ENCODE assay signal across 9 mouse cellular contexts in the genomic region with DNA sequence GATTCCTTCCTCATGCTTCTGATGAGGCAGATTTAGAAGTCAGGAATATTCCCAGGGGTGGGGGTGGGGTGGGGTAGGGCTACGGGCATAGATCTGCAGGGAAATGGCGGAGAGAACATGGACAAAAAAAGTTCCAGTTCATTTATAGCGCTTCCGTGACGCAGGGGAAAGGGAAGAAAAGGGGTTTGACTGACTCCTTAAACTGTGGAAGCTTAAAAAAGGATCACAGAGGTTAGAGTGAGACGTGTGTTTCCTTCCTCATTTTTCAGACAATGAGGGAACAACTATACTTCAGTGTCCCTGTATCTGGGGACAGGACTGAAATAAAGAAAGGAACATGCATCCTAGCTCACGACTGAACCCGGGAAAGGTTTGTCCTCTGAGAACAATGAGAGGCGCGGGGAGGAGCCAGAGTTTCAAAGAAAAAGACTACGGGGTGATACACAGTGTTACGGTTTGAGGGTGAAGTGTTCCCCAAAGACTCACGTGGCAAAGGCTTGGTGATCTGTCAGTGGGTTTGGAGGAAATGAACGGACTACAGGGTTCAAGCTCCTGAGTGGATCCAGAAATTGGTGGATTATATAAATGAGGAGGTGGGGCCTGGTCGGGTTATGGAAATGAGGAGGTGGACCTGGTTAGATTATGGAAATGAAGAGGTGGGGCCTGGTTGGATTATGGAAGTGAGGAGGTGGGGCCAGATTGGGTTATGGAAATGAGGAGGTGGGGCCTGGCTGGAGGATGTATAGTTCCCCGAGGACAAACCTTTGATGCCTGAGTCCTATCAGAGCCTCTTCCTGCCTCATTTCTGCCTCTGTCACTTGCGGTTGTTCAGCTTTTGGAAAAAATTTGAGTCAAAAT. TPM values are rescaled to one million over a fixed set of nuclear protein-coding genes. Genes with fewer than 3 reads are reported as not detected.
A peak's percentile ranks its signal among the peaks of the same experiment; 100 is the strongest.
DNase-seq lines count a peak whose midpoint lies in the region; ATAC-seq and TF ChIP-seq lines count a peak whose summit lies in the region.
"Had no signal": no experiment of that assay in that cellular context is flagged by ENCODE, and none has a peak within 500 bp of the region (broad histone marks: within the 10 kb centered on the region; RNA-seq: fewer than 3 reads in every experiment).

No protein-coding gene starts in this region.

- peak; percentile 88 for DNase-seq in heart, adult 11 months
- no peak for DNase-seq in heart, postnatal 14 days
- peak; percentile 6 for DNase-seq in CD4-positive, CD25-positive, alpha-beta regulatory T cell, adult 2 months (ENCODE audit: low read depth, low spot score)
- peak; percentile 47 for DNase-seq in liver, postnatal 0 days
- DNase-seq in left cerebral cortex, adult 18-20 months (ENCODE audit: low spot score in 2 of 2), result no peak
- no peak for DNase-seq in gastrocnemius, adult 18-20 months (ENCODE audit: low spot score)
- DNase-seq in cerebellum, postnatal 10 days, result no peak

- H3K27ac ChIP-seq in forebrain, embryonic 12.5 days, result no peak overlapping the region
- peak overlapping the region; percentile 22; the same call in 1 of the 2 replicates for H3K27ac ChIP-seq in liver, postnatal 0 days (ENCODE audit: low read depth)
- H3K27ac ChIP-seq: stomach, embryonic 15.5 days had no signal

- H3K27me3 ChIP-seq in forebrain, embryonic 12.5 days, result no peaks in the 10 kb centered on the region
- H3K27me3 ChIP-seq in liver, postnatal 0 days (ENCODE audit: insufficient read depth, low read length), result no peaks in the 10 kb centered on the region
- H3K27me3 ChIP-seq: stomach, embryonic 15.5 days had no signal

- TF ChIP-seq EP300 in liver, postnatal 0 days (IDR thresholded peaks at IDR 0.05; ENCODE audit: low read depth), result no peak

- 15% methylated on average over 17 of the region's 17 CpGs for WGBS in forebrain, embryonic 12.5 days
- WGBS in liver, postnatal 0 days (ENCODE audit: insufficient replicate concordance), result 14% methylated on average over 17 of the region's 17 CpGs

- no peak for TF ChIP-seq CTCF in liver, postnatal 0 days (IDR thresholded peaks at IDR 0.05; ENCODE audit: low read depth)

- no peak overlapping the region for H3K9ac ChIP-seq in forebrain, embryonic 12.5 days
- H3K9ac ChIP-seq in liver, postnatal 0 days (replicated peaks), result no peak overlapping the region
- H3K9ac ChIP-seq: stomach, embryonic 15.5 days had no signal

- peak; percentile 47; the same call in 1 of the 2 replicates for ATAC-seq in forebrain, embryonic 12.5 days (ENCODE audit: low FRiP score)
- peak; percentile 65 for ATAC-seq in liver, postnatal 0 days

- H3K4me3 ChIP-seq in forebrain, embryonic 12.5 days (replicated peaks), result peak overlapping the region; percentile 15; the same call in 1 of the 2 replicates
- H3K4me3 ChIP-seq in liver, postnatal 0 days (ENCODE audit: low read depth, low read length), result 0 out of 2 replicates have a peak overlapping the region, but pooled peaks have one; percentile 13
- H3K4me3 ChIP-seq: stomach, embryonic 15.5 days had no signal

- H3K36me3 ChIP-seq in forebrain, embryonic 12.5 days (replicated peaks), result no peaks in the 10 kb centered on the region
- no peaks in the 10 kb centered on the region for H3K36me3 ChIP-seq in liver, postnatal 0 days (replicated peaks; ENCODE audit: insufficient read depth, low read length)
- H3K36me3 ChIP-seq: stomach, embryonic 15.5 days had no signal

- intact Hi-C loops in heart, postnatal 14 days (cut with DNase I), result loop anchor here (2.0 kb wide), 1 partner anchor 23 kb away; no protein-coding TSS in a partner anchor

- 0 out of 2 replicates have a peak overlapping the region, but pooled peaks have one; percentile 8 for H3K4me2 ChIP-seq in forebrain, embryonic 12.5 days
- peak overlapping the region; percentile 40 for H3K4me2 ChIP-seq in liver, postnatal 0 days (ENCODE audit: low read depth, low read length)
- H3K4me2 ChIP-seq: stomach, embryonic 15.5 days had no signal

- H3K4me1 ChIP-seq in forebrain, embryonic 12.5 days, result peaks cover 9% of the 10 kb centered on the region; the same call in 1 of the 2 replicates
- no peaks in the 10 kb centered on the region; the same call in 1 of the 2 replicates for H3K4me1 ChIP-seq in liver, postnatal 0 days (ENCODE audit: insufficient read depth)
- H3K4me1 ChIP-seq: stomach, embryonic 15.5 days had no signal

- no peaks in the 10 kb centered on the region for H3K9me3 ChIP-seq in forebrain, embryonic 12.5 days
- no peaks in the 10 kb centered on the region for H3K9me3 ChIP-seq in liver, postnatal 0 days (ENCODE audit: low read length)
- H3K9me3 ChIP-seq: stomach, embryonic 15.5 days had no signal

RNA-seq across cellular contexts. Expression of a gene that starts 57.8 kb away (rescaled TPM):
- total RNA-seq in heart, postnatal 14 days (2021), result 1 to 10 TPM; 5.1 to 5.6 TPM
- 5.8 and 6.3 TPM in 2 replicates for polyA plus RNA-seq in forebrain, embryonic 12.5 days (2016; fragmentation: Nextera tagmentation; extraction: Ambion mirVana)
- 1.1 and 1.4 TPM in 2 replicates for polyA plus RNA-seq in liver, postnatal 0 days (2015; fragmentation: Nextera tagmentation; extraction: Ambion mirVana)
- 10 to 100 TPM; 48.9 to 50.1 TPM for total RNA-seq in left cerebral cortex, adult 18-20 months (2021)
- total RNA-seq in gastrocnemius, adult 18-20 months (2021), result 1 to 10 TPM in 1 of 2 experiments, under 1 TPM in 1; 0.91 to 1.3 TPM

Comparison
In these comparisons a context has a peak if more than half of its experiments do, and no peak if none do; other contexts are left out.
1. DNase-seq: peak in heart, adult 11 months (single experiment), CD4-positive, CD25-positive, alpha-beta regulatory T cell, adult 2 months (single experiment) and liver, postnatal 0 days (single experiment); none in heart, postnatal 14 days (0 of 2), left cerebral cortex, adult 18-20 months (0 of 2), gastrocnemius, adult 18-20 months (single experiment) and cerebellum, postnatal 10 days (0 of 2).
2. RNA of a gene that starts 57.8 kb away (total RNA-seq): 48.9 to 50.1 TPM in left cerebral cortex, adult 18-20 months; 5.1 to 5.6 TPM in heart, postnatal 14 days and 0.91 to 1.3 TPM in gastrocnemius, adult 18-20 months; every median in the first group is over 4 times any median in the second.